Mouse (Mus musculus) thymus, postnatal 4 days (tissue): Measurements from ENCODE around the gene Egf.

Experiments used
- DNase-seq: peaks from one replicate; pipeline ENCODE4 v3.0.0; 2021

The Egf gene

DNA sequence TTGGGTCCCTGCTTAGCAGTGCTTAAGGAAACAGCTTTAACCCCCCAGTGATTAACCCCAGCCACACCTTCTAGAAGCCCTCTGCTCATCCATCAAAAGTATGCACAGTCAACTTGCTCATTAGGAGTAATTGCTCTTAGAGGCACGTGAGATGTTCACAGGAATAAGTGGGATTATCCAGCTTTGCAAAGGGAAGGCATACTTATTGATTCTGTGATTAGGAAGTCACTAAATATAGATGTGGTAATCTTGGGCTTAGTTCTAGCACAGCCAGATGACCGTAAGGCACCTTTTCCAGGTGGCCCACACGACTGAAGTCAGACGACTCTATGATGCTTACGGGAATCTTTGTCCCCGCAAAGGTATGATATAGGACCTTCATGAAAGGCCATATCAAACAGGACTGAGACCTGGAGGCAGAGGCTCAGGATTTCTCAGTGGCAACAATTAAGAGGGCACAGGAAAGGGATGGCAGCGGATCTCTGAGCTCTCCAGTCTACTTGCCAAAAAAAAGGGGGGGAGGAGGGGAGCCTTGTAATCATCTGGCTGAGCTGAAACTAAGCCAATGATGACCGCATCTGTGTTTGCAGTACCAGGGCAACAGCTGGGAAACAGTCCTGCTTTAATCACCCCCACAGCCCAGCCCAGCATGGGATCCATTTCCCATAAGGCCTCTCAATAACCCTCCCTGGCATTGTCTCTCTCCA lies 105.4 kb downstream of the Egf start:
- no peak for DNase-seq

GRCm38 (mm10) chr3:129648598-129648997 lies 106.5 kb downstream of the Egf start:
- no peak for DNase-seq

DNA sequence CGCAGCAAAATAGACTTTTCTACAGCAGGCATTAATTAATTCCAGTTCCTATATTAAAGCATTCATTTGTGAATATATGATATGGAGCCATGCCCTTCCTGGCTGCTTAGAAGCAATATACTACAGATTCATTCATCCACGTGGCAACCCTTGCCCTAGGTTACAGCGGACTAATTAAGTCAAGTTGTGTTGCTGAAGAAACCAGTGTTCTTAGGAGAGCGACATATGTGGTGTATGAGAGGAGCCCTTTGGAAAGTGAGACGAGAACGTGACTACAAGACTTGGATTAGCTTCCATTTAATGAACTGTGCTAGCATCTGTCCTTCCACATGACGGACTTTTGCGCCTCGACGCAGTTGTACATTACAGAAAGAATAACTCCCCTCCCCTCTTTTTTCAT lies 107.8 kb downstream of the Egf start:
- no peak for DNase-seq

DNA sequence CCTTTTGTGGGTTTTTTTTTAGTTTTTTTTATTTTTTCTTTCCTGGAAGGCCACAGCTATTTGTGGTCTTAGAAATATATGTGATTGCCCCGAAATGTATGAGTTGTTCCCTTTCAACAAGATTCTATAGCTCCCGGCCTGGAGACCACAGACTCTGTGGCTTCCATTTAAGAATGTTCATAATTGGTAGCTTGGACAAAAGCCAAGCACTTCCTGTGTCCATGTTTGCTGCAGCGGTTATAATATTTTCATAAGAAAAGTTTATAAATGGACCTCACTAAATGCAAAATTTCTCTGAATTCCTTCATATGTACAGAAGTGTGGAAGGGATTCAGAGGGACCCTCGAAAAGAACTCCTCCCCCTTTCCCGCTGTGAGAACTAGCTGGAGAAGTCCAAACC lies 108.3 kb downstream of the Egf start:
- no peak for DNase-seq

GRCm38 (mm10) chr3:129645409-129645808 lies 109.7 kb downstream of the Egf start:
- DNase-seq: no peak

- DNase-seq: no peak
Measured at GRCm38 (mm10) chr3:129641621-129642020, 113.5 kb downstream of the Egf start.

DNA sequence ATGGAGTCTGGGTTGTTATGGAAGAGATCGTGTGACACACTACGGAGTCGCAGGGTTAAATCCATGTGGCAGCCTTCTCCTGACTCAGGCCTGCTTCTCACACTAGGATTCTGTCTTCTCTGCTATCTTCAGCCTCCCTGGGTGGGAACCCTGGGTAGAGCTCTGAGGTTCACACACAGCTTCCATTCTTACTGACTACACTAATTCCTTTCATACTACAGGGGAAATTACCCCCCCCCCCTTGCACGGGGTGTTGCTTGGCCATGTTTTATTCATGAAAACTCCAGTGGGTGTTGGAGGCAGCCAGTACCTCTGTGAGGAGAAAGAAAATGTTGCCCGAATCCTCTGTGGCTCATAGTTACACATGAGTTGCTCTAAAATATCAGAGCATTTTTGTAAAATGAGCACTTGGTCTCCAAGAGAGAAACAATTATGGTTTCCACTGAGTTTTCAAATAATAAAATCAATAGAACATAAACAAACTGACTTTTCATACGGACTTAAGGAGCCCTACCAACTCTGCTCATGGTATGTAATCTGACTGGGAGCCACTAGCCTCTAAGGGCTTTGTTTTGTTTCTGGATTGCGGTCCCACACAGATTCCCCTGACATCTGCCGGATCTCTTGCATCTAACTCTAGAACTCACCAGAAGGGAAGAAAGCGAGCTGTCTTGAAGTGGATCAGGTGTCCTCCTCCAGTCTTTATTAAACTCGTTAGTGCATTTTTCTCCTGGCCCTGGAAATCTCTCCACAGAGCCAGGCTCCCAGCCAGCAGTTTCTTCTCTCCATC lies 114.7 kb downstream of the Egf start:
- no peak for DNase-seq

DNA sequence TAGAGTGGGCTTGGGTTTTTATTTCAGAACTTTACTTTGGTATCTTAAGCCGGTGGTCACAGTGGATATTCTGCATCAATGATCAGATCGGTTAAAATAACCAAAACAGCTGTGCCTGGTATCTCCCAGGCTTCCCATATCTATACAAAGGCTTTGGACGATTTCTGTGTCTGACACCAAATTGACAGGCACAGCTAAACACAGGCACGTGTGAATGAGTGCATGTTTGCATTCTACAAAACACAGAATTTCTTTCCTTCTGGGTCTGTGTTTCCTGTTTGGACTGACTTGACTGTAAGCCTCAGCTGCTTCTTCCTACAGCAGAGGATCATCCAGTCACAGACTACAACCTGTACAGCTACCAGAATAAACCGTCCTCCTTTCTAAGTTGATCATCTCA lies 115.4 kb downstream of the Egf start:
- no peak for DNase-seq

DNA sequence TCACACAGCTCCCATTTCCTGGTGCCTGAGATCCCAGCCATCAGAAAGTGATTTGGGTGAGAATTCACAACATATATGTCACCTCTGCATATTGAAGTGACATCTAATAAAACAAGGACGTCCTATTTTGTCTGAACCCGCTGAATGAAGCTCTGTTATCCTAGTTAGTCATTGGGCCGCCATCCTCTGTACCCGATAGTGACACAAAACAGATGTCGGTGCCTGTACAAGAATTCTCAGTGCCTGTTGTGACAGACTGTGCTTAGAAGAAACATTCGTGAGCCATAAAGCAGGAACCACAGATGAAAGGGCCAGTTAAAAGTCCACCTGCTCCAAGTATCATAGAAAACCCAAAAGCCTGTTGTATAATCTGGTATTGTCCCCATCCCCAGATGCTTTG lies 117.7 kb downstream of the Egf start:
- no peak for DNase-seq

DNA sequence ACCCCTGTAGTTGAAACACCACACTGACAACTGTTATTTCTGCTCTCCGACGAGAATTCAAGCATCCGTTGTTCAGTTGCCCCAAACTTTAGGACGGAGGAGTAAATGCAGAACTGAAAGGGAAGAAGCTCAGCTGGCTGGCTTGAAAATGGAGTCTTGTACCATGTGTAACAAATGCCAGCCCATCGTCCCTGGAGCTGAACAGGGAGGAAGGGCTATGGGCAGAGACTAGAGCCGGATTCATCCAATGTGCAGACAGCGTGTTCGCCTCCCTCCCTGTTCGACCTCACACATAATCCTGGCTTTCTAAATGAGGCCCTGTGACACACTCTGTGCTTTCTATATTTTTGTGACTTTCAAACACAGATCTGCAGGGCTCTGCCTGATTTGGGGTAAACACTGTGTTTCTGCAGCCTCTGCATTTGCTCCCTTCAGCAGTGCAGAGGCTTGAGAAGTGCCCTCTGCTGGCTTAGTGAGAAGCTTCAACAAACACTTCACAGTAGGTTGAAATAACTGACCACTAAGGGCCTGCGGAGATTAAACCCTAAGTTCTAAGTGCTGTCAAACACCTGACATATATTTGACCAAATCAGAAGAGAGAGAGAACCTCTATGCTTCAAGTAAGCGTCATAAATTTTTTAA lies 120.7 kb downstream of the Egf start:
- peak; percentile 30 for DNase-seq

DNA sequence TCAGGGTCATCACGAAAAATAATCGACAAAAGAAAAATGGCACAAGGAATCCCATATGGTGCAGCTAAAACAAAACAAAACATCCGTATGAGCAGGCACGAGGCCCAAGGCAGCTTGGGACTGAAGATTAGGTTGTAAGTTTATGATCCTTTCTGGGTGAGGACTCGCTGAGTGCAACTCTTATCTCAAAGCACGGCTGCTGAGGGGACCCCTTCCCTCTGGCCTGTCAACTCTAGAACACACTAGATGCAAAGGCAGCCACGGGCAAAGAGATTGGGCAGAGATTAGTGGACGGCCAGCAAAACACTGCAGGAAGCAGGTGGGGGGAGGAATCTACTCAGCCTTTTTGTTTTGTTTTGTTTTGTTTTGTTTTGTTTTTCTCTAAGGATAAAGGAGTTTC lies 121.6 kb downstream of the Egf start:
- no peak for DNase-seq

GRCm38 (mm10) chr3:129631857-129632256 lies 123.3 kb downstream of the Egf start:
- no peak for DNase-seq

GRCm38 (mm10) chr3:129631018-129631417 lies 124.1 kb downstream of the Egf start:
- DNase-seq: no peak
